Mouse (Mus musculus): ENCODE data around the gene Ubash3a. TPM values are rescaled to one million over a fixed set of nuclear protein-coding genes. Genes with fewer than 3 reads are reported as not detected.

The Ubash3a gene
- polyA plus RNA-seq, 1 experiment from 2014 or later: not detected

- ATAC-seq (ENCODE audit: low read depth): no peak
- H3K9me3 ChIP-seq: no peaks in the 10 kb centered on the region
- no peak overlapping the region for H3K27ac ChIP-seq (replicated peaks)
- H3K4me2 ChIP-seq: no peak overlapping the region
- H3K4me1 ChIP-seq (replicated peaks): 0 out of 2 replicates have a peak, but pooled peaks cover 3% of the 10 kb centered on the region
- no peak overlapping the region for H3K9ac ChIP-seq
- H3K27me3 ChIP-seq: no peaks in the 10 kb centered on the region
- 66% methylated on average over 8 of the region's 8 CpGs for WGBS
- H3K36me3 ChIP-seq: no peaks in the 10 kb centered on the region
- H3K4me3 ChIP-seq: no peak overlapping the region
These were observed 15.8 kb upstream of the Ubash3a start for GRCm38 (mm10) chr17:31191825-31192224.

GRCm38 (mm10) chr17:31192663-31193062 lies 15.0 kb upstream of the Ubash3a start:
- Histone ChIP-seq H3K27ac (replicated peaks) (no peak overlapping the region), H3K4me1 (replicated peaks) (0 out of 2 replicates have a peak, but pooled peaks cover 3% of the 10 kb centered on the region), H3K9ac (no peak overlapping the region), H3K9me3 (no peaks in the 10 kb centered on the region), H3K4me2 (no peak overlapping the region), H3K36me3 (no peaks in the 10 kb centered on the region), H3K27me3 (no peaks in the 10 kb centered on the region), H3K4me3 (no peak overlapping the region)
- no peak for ATAC-seq (ENCODE audit: low read depth)
- 44% methylated on average over 2 of the region's 2 CpGs for WGBS

DNA sequence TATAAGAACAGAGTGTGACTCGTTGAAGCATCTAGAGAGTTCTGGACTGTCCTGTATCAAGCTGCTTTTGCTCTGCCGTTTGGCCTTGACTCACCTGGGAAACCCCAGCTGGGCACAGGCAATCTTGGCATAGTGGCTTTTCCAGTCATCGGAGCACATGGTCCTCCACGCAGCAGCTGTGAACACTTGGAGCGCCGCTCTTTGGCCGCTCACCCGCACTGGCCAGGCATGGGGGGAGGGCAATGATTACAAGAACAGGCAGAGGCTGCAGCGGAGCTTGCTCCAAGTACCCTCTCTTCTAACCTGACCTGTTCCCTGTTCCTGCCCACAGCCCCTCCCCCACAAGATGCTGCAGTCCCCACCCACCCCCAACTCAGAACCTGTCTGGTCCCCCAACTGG lies 14.3 kb upstream of the Ubash3a start:
- no peak overlapping the region for H3K9ac ChIP-seq
- no peaks in the 10 kb centered on the region for H3K9me3 ChIP-seq
- H3K27me3 ChIP-seq: no peaks in the 10 kb centered on the region
- no peak overlapping the region for H3K4me3 ChIP-seq
- ATAC-seq (ENCODE audit: low read depth): no peak
- 0 out of 2 replicates have a peak, but pooled peaks cover 3% of the 10 kb centered on the region for H3K4me1 ChIP-seq (replicated peaks)
- H3K4me2 ChIP-seq: no peak overlapping the region
- 85% methylated on average over 9 of the region's 9 CpGs for WGBS
- H3K27ac ChIP-seq (replicated peaks): no peak overlapping the region
- H3K36me3 ChIP-seq: no peaks in the 10 kb centered on the region

DNA sequence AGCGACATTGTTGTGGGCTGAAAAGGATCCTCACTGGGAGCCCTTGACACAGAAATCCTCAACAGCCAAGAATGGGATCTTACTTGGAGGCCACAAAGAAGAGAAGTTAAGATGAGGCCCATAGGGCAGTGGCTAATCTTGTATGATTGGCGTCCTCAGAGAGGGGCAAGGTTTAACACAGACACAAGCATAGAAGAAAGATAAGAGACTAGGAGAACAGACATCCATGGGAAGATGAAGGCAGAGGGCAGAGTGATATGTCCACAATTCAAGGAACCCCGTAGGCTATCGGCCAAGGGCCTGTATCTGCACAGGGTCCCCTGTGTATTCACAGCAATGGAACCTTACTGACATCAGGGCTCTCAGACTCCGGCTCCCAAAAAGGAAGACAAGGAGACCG lies 12.5 kb upstream of the Ubash3a start:
- no peak for ATAC-seq (ENCODE audit: low read depth)

GRCm38 (mm10) chr17:31196283-31196682 lies 11.4 kb upstream of the Ubash3a start:
- 90% methylated on average over 7 of the region's 7 CpGs for WGBS
- Histone ChIP-seq H3K36me3 (no peaks in the 10 kb centered on the region), H3K4me3 (no peak overlapping the region), H3K27me3 (no peaks in the 10 kb centered on the region), H3K4me1 (replicated peaks) (0 out of 2 replicates have a peak, but pooled peaks cover 3% of the 10 kb centered on the region), H3K9me3 (no peaks in the 10 kb centered on the region), H3K27ac (replicated peaks) (no peak overlapping the region), H3K9ac (no peak overlapping the region), H3K4me2 (no peak overlapping the region)
- ATAC-seq (ENCODE audit: low read depth): no peak

More for the DNA sequence above, 12.5 kb upstream of the Ubash3a start:
- Histone ChIP-seq H3K4me1 (replicated peaks) (0 out of 2 replicates have a peak, but pooled peaks cover 3% of the 10 kb centered on the region), H3K36me3 (no peaks in the 10 kb centered on the region), H3K9ac (no peak overlapping the region), H3K27me3 (no peaks in the 10 kb centered on the region), H3K4me3 (no peak overlapping the region), H3K9me3 (no peaks in the 10 kb centered on the region), H3K4me2 (no peak overlapping the region), H3K27ac (replicated peaks) (no peak overlapping the region)
- WGBS: 86% methylated on average over 6 of the region's 6 CpGs

- Histone ChIP-seq H3K36me3 (no peaks in the 10 kb centered on the region), H3K27ac (replicated peaks) (no peak within 1 kb of the TSS), H3K4me2 (no peak within 1 kb of the TSS), H3K9ac (no peak within 1 kb of the TSS), H3K4me1 (replicated peaks) (no peaks in the 10 kb centered on the region), H3K9me3 (no peaks in the 10 kb centered on the region), H3K27me3 (no peaks in the 10 kb centered on the region), H3K4me3 (no peak within 1 kb of the TSS)
- ATAC-seq (ENCODE audit: low read depth): no peak
- 85% methylated on average over 11 of the region's 11 CpGs for WGBS
These were observed 8.8 kb upstream of the Ubash3a start, which contains the start of gene Tmprss3 for GRCm38 (mm10) chr17:31198877-31199276. Gene Tmprss3, minus strand, starts transcription at chr17:31198977.

GRCm38 (mm10) chr17:31208654-31209053 lies 981 bp downstream of the Ubash3a start:
- Histone ChIP-seq H3K4me3 (no peak overlapping the region), H3K4me1 (replicated peaks) (no peaks in the 10 kb centered on the region), H3K36me3 (no peaks in the 10 kb centered on the region), H3K27ac (replicated peaks) (no peak overlapping the region), H3K9ac (no peak overlapping the region), H3K27me3 (no peaks in the 10 kb centered on the region), H3K9me3 (0 out of 2 replicates have a peak, but pooled peaks cover 1% of the 10 kb centered on the region), H3K4me2 (no peak overlapping the region)
- 85% methylated on average over 8 of the region's 8 CpGs for WGBS
- no peak for ATAC-seq (ENCODE audit: low read depth)

GRCm38 (mm10) chr17:31209376-31209930 lies 1.8 kb downstream of the Ubash3a start:
- no peak for ATAC-seq (ENCODE audit: low read depth)
- Histone ChIP-seq H3K9ac (no peak overlapping the region), H3K9me3 (0 out of 2 replicates have a peak, but pooled peaks cover 4% of the 10 kb centered on the region), H3K4me3 (no peak overlapping the region), H3K4me1 (replicated peaks) (no peaks in the 10 kb centered on the region), H3K27me3 (no peaks in the 10 kb centered on the region), H3K36me3 (no peaks in the 10 kb centered on the region), H3K4me2 (no peak overlapping the region), H3K27ac (replicated peaks) (no peak overlapping the region)
- WGBS: 90% methylated on average over 11 of the region's 11 CpGs

DNA sequence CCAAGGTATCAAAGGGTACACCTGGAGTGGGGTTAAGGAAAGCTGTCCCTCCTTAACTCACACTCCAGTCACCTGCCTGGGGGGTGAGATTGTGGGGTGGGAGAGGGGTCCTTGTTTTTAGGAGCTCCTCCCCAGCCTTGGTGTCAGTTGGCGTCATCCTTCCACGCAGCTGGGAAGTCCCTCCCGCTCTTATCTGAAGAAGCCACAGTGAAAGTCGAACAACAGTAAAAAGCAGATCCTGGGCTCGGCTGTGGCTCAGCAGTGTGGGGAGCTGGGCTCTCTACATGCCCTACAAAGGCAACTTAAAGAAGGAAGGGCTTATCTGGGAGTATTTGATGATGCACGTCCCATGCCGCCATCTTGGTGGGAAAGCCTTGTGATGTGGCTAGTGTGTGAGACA lies 2.6 kb downstream of the Ubash3a start:
- no peak for ATAC-seq (ENCODE audit: low read depth)
- Histone ChIP-seq H3K9ac (no peak overlapping the region), H3K36me3 (no peaks in the 10 kb centered on the region), H3K27ac (replicated peaks) (no peak overlapping the region), H3K27me3 (no peaks in the 10 kb centered on the region), H3K4me1 (replicated peaks) (no peaks in the 10 kb centered on the region), H3K9me3 (0 out of 2 replicates have a peak, but pooled peaks cover 4% of the 10 kb centered on the region), H3K4me2 (no peak overlapping the region), H3K4me3 (no peak overlapping the region)
- 87% methylated on average over 7 of the region's 7 CpGs for WGBS

DNA sequence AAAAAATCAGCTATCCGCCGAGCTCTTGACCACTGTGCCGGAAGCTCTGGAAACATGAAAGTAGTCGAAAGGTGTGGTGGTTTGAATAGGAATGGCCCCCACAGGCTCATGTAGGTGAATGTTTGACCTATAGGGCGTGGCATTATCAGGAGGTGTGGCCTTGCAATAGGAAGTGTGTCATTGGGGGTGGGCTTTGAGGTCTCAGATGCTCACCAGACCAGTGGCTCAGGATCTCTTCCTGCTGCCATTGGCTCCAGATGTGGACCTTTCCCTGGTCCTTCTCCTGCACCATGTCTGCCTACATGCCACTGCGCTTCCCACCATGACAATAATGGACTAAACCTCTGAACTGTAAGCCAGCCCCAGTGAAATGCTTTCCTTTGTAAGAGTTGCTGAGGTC lies 4.2 kb downstream of the Ubash3a start:
- Histone ChIP-seq H3K27me3 (no peaks in the 10 kb centered on the region), H3K36me3 (no peaks in the 10 kb centered on the region), H3K9me3 (0 out of 2 replicates have a peak, but pooled peaks cover 4% of the 10 kb centered on the region), H3K4me3 (no peak overlapping the region), H3K4me2 (no peak overlapping the region), H3K4me1 (replicated peaks) (peaks cover 6% of the 10 kb centered on the region; the same call in 1 of the 2 replicates), H3K9ac (no peak overlapping the region), H3K27ac (replicated peaks) (no peak overlapping the region)
- ATAC-seq (ENCODE audit: low read depth): no peak
- 83% methylated on average over 6 of the region's 6 CpGs for WGBS

DNA sequence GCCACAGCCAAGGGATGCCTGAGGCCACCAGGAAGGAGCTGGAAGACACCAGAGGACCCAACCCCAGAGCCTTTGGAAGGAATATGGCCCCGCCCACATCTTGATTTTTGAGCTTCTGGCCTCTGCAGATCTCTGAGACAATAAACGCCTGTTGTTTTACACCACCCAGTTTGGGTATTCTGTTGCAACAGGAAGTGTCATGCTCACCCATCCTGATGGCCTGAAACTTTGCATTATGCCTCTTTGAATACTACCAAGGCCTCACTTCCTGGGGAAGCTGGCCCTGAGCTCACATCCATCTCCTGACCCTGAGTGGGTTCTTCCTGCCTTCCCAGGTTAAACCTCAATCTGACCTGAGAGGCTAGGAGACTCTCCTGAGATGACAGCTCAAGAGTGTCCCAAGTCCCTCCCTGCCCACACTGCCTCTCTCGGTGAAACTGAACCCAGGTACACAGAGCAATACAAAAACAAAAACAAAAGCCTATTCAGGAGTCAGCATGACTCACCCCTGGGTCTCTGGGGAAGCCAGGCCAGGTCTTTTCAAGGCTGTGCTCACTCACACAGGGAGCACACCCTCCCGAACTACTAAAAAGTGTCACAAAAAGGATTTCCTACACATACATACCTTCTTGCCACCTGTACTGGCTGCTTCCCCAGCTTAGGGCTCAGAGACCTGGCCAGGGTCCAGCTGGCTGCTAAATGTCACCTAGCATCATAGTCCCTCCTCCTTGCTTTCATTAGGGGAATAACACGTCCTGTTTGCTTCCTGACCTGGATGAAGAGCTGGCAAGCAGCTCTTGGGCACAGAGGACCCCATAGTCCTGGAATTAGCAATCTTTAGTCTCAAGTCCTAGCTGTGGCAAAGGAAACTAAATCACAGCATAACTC lies 8.6 kb downstream of the Ubash3a start:
- Histone ChIP-seq H3K4me2 (no peak overlapping the region), H3K27ac (replicated peaks) (no peak overlapping the region), H3K27me3 (no peaks in the 10 kb centered on the region), H3K4me3 (no peak overlapping the region), H3K9ac (no peak overlapping the region), H3K9me3 (0 out of 2 replicates have a peak, but pooled peaks cover 4% of the 10 kb centered on the region), H3K36me3 (no peaks in the 10 kb centered on the region), H3K4me1 (replicated peaks) (peaks cover 6% of the 10 kb centered on the region; the same call in 1 of the 2 replicates)
- ATAC-seq (ENCODE audit: low read depth): no peak
- WGBS: 52% methylated on average over 5 of the region's 5 CpGs

GRCm38 (mm10) chr17:31222810-31223310 lies 15.2 kb downstream of the Ubash3a start:
- Histone ChIP-seq H3K27me3 (no peaks in the 10 kb centered on the region), H3K9ac (no peak overlapping the region), H3K9me3 (no peaks in the 10 kb centered on the region), H3K4me1 (replicated peaks) (no peaks in the 10 kb centered on the region), H3K4me2 (no peak overlapping the region), H3K36me3 (no peaks in the 10 kb centered on the region), H3K4me3 (no peak overlapping the region), H3K27ac (replicated peaks) (no peak overlapping the region)
- WGBS: 85% methylated on average over 4 of the region's 4 CpGs
- ATAC-seq (ENCODE audit: low read depth): no peak

Data from neural tube, embryonic 13.5 days (tissue).